Mouse (Mus musculus): Measurements from ENCODE around the gene Nfrkb. TPM values are rescaled to one million over a fixed set of nuclear protein-coding genes. Genes with fewer than 3 reads are reported as not detected.

Gene Nfrkb
- polyA plus RNA-seq (2016; fragmentation: Nextera tagmentation; extraction: Ambion mirVana): 19.6 and 25.4 TPM in 2 replicates

DNA sequence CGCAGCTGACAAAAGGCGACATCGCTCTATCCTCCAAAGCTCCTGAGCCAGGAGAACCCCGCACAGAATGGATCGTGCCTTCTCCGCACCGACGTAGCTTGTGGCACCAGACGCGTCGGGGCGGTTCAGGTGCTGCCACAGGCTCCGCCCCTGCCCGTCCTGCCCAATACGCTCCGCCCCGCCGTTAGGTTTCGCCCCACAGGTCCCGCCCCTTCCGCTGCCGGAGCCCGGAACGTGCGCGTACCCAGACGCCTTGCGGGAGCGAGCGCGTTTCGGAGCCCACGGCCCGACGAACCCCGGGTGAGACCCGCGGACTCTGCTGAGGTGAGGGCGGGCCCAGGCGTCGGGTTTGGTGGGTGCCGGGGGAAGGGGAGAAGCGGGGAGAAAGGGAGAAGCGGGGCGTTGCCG is at the start of gene Nfrkb:
Nfrkb (plus strand) TSS at position 246 of the 408 bp plus-strand sequence.
- Histone ChIP-seq H3K27ac (peak within 1 kb of the TSS; percentile 96), H3K27me3 (ENCODE audit: insufficient read depth, poor library complexity, severe bottlenecking) (no peaks in the 10 kb centered on the region), H3K4me1 (replicated peaks) (peaks cover 28% of the 10 kb centered on the region), H3K4me3 (peak within 1 kb of the TSS; percentile 97), H3K36me3 (peaks cover 24% of the 10 kb centered on the region), H3K9me3 (no peaks in the 10 kb centered on the region)
- under 1% methylated on average over 46 of the region's 46 CpGs for WGBS
- DNase-seq (ENCODE audit: low spot score): peak; percentile 94

DNA sequence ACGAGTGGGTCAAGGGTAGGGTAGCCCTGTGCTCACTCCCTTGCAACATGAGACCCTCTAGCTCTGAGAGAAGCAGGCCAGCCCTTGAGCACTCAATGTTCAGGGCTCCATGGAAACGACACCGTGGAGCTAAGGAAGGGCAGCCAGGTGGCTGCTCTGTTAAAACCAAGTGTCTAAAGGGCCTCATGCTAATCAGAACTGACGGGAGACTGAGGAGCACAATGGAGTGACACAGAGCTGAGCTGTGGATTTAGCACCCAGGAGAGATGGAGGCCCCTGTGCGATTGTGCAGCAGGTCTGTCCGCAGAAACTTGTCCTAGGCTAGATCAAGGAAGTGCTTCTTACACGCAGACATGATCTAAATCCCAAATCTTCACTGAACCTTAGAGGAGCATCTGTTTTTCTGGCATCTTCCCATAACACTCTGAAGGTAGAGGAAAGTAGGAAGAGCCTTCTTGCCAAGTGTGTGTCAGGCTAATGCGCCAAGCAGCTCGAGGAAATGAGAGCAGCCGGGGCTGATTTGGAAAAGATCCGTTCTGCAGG is 41.6 kb upstream of the Nfrkb start:
- H3K27me3 ChIP-seq (ENCODE audit: insufficient read depth, poor library complexity, severe bottlenecking): no peaks in the 10 kb centered on the region
- no peaks in the 10 kb centered on the region for H3K9me3 ChIP-seq
- H3K27ac ChIP-seq: peak overlapping the region; percentile 35
- peaks cover 24% of the 10 kb centered on the region for H3K36me3 ChIP-seq
- H3K4me3 ChIP-seq: no peak overlapping the region
- DNase-seq (ENCODE audit: low spot score): no peak
- WGBS: 75% methylated on average over 11 of the region's 11 CpGs
- H3K4me1 ChIP-seq (replicated peaks): peaks cover 5% of the 10 kb centered on the region

DNA sequence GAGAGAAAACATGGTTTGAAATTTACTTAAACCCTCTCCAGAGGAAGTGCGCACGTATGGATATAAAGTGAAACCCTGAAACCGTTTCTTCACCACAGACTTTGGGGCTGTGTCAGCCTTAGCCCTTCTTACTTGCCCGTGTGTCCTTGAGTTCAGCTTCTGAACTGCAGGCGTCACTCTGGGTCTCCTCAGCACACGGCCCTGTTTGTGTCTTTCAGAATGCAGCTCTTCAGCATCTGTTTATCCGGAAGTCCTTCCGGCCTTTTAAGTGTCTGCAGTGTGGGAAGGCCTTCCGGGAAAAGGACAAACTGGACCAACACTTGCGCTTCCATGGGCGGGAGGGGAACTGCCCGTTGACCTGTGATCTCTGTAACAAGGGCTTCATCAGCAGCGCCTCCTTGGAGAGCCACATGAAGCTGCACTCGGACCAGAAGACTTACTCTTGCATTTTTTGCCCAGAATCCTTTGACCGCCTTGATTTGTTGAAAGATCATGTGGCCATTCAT is 39.4 kb upstream of the Nfrkb start:
- Histone ChIP-seq H3K4me1 (replicated peaks) (peaks cover 5% of the 10 kb centered on the region), H3K9me3 (no peaks in the 10 kb centered on the region), H3K4me3 (no peak overlapping the region), H3K27me3 (ENCODE audit: insufficient read depth, poor library complexity, severe bottlenecking) (no peaks in the 10 kb centered on the region), H3K36me3 (peaks cover 26% of the 10 kb centered on the region), H3K27ac (no peak overlapping the region)
- 84% methylated on average over 15 of the region's 15 CpGs for WGBS
- DNase-seq (ENCODE audit: low spot score): no peak

DNA sequence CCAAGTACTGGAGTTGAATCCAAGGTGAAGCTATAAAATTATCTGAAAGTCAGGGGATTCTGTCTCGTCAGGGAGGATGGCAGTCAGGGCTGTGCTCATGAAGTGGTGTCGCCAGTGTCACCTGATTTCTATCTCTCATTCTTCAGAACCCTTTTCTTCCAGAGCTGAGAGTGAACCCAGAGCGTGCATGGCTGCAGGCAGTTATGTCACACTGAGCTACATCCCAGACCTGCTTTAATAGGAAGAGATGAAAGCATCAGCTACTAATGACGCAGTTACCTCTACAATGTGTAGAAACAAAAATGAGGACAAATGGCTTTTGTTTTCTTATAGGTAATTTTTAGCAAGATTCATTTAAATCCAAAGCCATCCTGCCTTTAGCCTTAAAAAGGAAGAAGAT is 37.5 kb upstream of the Nfrkb start:
- 86% methylated on average over 4 of the region's 4 CpGs for WGBS
- peak overlapping the region; percentile 46; the same call in 1 of the 2 replicates for H3K27ac ChIP-seq
- H3K9me3 ChIP-seq: no peaks in the 10 kb centered on the region
- no peaks in the 10 kb centered on the region for H3K27me3 ChIP-seq (ENCODE audit: insufficient read depth, poor library complexity, severe bottlenecking)
- no peak overlapping the region for H3K4me3 ChIP-seq
- H3K36me3 ChIP-seq: peaks cover 34% of the 10 kb centered on the region
- DNase-seq (ENCODE audit: low spot score): no peak
- H3K4me1 ChIP-seq (replicated peaks): peaks cover 5% of the 10 kb centered on the region

DNA sequence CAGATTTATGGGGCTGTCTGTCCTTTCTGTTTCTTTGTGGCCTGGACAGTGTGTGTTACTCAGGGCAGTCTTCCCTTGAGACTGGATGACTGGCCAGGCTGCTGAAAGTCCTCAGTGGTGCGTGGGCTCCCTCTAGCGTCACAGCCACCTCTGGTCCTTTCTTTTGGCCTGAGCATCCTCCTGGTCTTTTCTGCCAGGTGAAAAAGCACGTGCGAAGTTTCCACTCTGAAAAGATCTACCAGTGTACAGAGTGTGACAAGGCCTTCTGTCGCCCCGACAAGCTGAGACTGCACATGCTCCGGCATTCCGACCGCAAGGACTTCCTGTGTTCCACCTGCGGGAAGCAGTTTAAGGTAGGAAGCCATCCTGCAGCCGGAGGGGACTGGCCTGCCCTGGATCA is 37.1 kb upstream of the Nfrkb start:
- Histone ChIP-seq H3K4me3 (no peak overlapping the region), H3K36me3 (peaks cover 38% of the 10 kb centered on the region), H3K4me1 (replicated peaks) (peaks cover 5% of the 10 kb centered on the region), H3K27ac (0 out of 2 replicates have a peak overlapping the region, but pooled peaks have one; percentile 46), H3K9me3 (no peaks in the 10 kb centered on the region), H3K27me3 (ENCODE audit: insufficient read depth, poor library complexity, severe bottlenecking) (no peaks in the 10 kb centered on the region)
- whole genome bisulfite sequencing: 69% methylated on average over 11 of the region's 11 CpGs
- DNase-seq (ENCODE audit: low spot score): peak; percentile 68

DNA sequence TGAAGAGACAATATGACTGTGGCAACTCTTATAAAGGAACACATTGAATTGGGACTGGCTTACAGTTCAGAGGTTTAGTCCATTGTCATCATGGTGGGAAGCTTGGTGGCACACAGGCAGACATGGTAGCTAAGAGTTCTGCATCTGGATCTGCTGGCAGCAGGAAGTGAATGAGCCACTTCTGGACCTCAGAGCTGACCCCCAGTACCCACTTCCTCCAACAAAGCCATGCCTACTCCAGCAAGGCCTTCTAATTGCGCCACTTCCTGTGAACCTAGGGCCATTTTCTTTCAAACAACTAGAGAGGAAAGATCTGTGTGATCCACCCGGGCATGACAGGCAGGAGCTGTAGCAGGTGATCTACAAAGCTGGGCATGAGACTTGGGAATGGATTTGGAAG is 33.3 kb upstream of the Nfrkb start:
- no peak overlapping the region for H3K27ac ChIP-seq
- no peak overlapping the region for H3K4me3 ChIP-seq
- H3K27me3 ChIP-seq (ENCODE audit: insufficient read depth, poor library complexity, severe bottlenecking): no peaks in the 10 kb centered on the region
- WGBS: 86% methylated on average over 2 of the region's 2 CpGs
- H3K36me3 ChIP-seq: peaks cover 68% of the 10 kb centered on the region
- no peaks in the 10 kb centered on the region for H3K4me1 ChIP-seq (replicated peaks)
- H3K9me3 ChIP-seq: no peaks in the 10 kb centered on the region
- no peak for DNase-seq (ENCODE audit: low spot score)

DNA sequence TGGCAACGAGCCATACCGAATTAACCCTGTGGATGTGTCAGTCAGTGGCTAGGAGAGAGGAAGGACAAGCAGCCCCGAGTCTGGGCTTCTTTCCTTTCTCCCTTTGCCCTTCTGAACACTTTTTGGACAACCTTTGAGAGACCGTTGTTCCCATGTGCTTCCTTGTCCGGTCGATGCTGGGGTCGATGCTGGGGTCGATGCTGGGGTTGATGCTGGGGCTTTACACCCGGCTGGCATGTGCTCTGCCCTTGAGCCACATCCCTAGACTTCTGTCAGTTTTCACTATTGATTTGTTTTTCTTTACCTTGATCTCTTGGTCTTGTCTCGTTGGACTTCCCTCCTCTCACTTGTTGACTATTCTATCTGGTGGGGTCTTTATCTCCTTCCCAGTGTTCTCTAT is 32.5 kb upstream of the Nfrkb start:
- Histone ChIP-seq H3K9me3 (no peaks in the 10 kb centered on the region), H3K4me1 (replicated peaks) (no peaks in the 10 kb centered on the region), H3K4me3 (no peak overlapping the region), H3K27me3 (ENCODE audit: insufficient read depth, poor library complexity, severe bottlenecking) (no peaks in the 10 kb centered on the region), H3K36me3 (peaks cover 73% of the 10 kb centered on the region), H3K27ac (no peak overlapping the region)
- WGBS: 89% methylated on average over 10 of the region's 10 CpGs
- DNase-seq (ENCODE audit: low spot score): no peak

DNA sequence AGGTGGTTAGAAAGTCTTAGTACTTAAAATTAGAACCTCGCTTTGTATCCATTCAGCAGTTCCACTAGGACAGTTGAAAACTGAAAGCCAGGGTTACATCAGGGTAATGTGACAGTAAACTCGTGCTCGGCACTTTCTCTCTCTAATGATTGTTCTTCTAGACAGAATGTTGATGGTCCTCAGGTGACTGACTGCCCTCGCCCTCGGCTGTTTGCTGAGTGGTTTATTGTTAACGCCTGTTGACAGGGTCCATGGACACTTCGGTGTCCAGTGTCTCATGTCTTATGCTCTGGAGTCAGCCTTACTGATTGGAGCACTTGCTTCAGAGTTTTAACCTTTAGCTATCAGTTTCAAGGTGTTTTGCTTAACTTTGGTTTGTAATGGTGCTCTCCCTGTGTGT is 31.9 kb upstream of the Nfrkb start:
- H3K27ac ChIP-seq: no peak overlapping the region
- WGBS: 85% methylated on average over 7 of the region's 7 CpGs
- no peaks in the 10 kb centered on the region for H3K4me1 ChIP-seq (replicated peaks)
- DNase-seq (ENCODE audit: low spot score): no peak
- H3K27me3 ChIP-seq (ENCODE audit: insufficient read depth, poor library complexity, severe bottlenecking): no peaks in the 10 kb centered on the region
- no peaks in the 10 kb centered on the region for H3K9me3 ChIP-seq
- H3K36me3 ChIP-seq: peaks cover 77% of the 10 kb centered on the region
- no peak overlapping the region for H3K4me3 ChIP-seq

DNA sequence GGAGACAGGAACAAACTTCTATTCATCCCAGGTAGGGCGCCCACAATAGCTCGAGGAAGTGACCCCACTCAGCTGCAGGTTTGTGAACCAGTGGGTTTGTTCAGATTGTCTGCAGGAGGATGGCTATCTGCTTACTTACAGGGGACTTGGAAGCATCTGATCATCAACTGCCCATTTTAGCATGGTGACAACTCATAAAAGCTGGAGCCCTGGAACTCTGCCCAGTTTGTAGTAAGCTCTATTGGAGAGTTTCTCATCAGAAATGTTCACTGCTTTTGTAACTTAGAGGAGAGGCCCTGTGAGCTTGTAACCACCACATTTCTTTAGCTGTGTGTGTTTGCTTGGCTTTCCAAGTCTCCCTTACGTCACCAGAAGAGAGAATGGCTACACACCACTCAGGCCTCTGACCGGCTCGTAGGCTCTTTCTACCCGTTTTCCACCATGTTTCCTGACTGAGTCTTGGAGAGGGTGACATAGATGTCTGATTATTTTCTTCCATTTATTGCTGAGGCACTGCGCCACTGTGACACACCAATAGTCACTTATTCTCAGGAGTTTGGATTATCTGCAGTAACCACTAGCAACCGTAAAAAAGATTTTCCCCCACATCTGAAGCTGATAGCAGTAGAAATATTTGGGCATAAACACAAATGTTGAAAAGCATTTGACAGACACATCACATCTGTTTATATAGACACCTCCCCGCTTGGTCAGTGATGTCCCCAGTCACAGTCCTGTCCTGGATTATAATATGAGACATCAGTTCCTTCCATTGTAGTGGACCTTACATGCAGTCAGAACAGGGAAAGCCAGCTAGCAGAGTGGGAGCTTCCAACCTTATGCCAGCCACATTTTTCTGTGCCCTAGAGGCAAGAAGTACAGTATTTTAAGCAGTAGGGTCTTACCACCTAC is 22.0 kb upstream of the Nfrkb start:
- 92% methylated on average over 9 of the region's 9 CpGs for WGBS
- no peaks in the 10 kb centered on the region for H3K27me3 ChIP-seq (ENCODE audit: insufficient read depth, poor library complexity, severe bottlenecking)
- H3K4me3 ChIP-seq: no peak overlapping the region
- DNase-seq (ENCODE audit: low spot score): no peak
- no peaks in the 10 kb centered on the region for H3K9me3 ChIP-seq
- peaks cover 76% of the 10 kb centered on the region for H3K36me3 ChIP-seq
- no peak overlapping the region for H3K27ac ChIP-seq
- no peaks in the 10 kb centered on the region for H3K4me1 ChIP-seq (replicated peaks)

DNA sequence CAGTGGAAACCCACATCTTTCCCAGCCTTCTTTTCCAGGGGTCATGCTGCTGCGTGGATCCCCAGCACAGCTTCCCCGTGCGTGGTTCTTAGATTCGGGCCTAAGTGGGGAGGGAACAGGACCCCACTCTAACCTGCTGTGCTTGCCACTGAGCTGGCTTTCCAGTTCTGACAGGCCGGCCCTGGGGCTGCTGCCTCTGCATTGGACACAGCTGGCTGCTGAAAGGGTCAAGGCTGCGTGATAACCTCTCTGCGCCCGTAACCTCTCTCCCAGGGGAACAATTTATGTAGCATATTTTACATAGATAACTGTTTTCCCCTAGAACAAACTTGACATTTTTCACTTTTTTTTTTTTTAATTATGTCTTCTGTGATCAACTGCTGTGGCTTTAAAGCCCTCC is 20.9 kb upstream of the Nfrkb start:
- no peaks in the 10 kb centered on the region for H3K4me1 ChIP-seq (replicated peaks)
- peaks cover 68% of the 10 kb centered on the region for H3K36me3 ChIP-seq
- no peak for DNase-seq (ENCODE audit: low spot score)
- no peaks in the 10 kb centered on the region for H3K9me3 ChIP-seq
- no peaks in the 10 kb centered on the region for H3K27me3 ChIP-seq (ENCODE audit: insufficient read depth, poor library complexity, severe bottlenecking)
- H3K27ac ChIP-seq: no peak overlapping the region
- H3K4me3 ChIP-seq: no peak overlapping the region
- WGBS: 90% methylated on average over 8 of the region's 8 CpGs

DNA sequence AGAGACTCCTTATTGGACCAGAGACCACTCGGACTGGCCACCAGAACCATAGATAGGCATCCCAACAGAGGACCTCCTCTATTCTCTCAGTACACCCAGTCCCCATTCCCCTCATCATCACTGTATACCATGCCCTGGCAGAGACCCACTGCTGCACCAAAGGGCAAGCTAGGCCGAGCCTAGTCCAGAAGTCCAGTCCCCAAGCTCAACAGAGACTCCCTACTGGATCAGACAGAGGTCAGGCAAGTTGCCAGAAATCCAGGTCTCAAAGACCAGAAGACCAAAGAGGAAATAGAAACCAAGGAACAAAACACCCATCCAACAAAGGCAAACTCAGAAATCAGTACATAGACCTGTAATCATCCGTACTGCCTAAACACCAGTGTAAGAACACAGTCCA is 14.3 kb upstream of the Nfrkb start:
- DNase-seq (ENCODE audit: low spot score): no peak
- H3K27me3 ChIP-seq (ENCODE audit: insufficient read depth, poor library complexity, severe bottlenecking): no peaks in the 10 kb centered on the region
- peaks cover 16% of the 10 kb centered on the region; the same call in 1 of the 2 replicates for H3K9me3 ChIP-seq
- H3K4me1 ChIP-seq (replicated peaks): no peaks in the 10 kb centered on the region
- H3K27ac ChIP-seq: no peak overlapping the region
- 93% methylated on average over 3 of the region's 3 CpGs for WGBS
- H3K4me3 ChIP-seq: no peak overlapping the region
- peaks cover 63% of the 10 kb centered on the region for H3K36me3 ChIP-seq

DNA sequence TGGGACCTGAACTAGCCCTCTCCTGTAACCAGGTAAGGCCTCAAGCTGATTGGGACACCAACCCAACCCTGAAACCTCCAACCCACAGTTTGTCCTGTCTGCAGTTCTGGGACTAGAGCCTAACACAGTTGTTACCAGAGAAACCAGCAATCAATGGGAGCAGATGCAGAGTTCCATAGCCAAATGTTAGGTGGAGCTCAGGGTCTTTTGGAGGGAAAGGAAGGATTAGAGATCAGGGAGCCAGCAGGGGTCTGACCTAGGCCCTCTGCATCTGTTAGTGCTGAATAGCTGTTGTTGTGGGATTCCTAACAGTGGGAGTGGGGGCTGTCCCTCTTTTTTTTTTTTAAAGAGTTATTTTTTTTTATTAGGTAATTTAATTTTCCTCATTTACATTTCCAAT is 9.3 kb upstream of the Nfrkb start:
- Histone ChIP-seq H3K4me1 (replicated peaks) (no peaks in the 10 kb centered on the region), H3K9me3 (peaks cover 16% of the 10 kb centered on the region; the same call in 1 of the 2 replicates), H3K27me3 (ENCODE audit: insufficient read depth, poor library complexity, severe bottlenecking) (no peaks in the 10 kb centered on the region), H3K36me3 (peaks cover 44% of the 10 kb centered on the region), H3K27ac (no peak overlapping the region), H3K4me3 (no peak overlapping the region)
- DNase-seq (ENCODE audit: low spot score): no peak

DNA sequence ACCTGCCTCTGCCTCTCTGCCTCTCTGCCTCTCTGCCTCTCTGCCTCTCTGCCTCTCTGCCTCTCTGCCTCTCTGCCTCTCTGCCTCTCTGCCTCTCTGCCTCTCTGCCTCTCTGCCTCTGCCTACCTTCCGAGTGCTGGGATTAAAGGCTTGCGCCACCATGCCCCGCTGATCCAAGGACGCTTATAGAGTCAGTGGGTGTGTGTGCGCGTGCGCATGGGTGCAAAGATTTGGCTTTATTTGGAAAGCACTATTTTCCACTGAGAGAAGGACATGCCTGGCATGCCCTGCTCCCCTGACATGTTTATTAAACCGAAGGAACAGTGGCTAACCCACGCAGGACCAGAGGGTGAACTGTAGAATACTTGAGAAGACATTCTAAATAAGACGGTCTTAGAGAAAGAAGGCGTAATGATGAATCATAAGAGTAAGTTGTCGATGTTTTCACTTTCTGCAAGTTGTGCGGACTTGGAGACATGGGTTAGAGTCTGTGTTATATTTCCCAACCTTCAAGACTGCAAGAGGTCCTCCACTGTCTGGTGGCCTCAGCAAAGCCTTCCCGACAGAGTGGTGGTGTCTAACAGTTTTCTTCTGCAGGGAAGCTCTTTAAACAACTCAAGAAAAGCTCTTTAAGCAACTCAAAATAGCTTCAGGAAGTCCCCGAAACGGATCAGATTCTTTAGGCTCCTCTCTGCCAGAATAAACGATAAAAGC is 1.0 kb upstream of the Nfrkb start:
- H3K4me3 ChIP-seq: peak overlapping the region; percentile 97
- 85% methylated on average over 17 of the region's 17 CpGs for WGBS

More for the DNA sequence above, 1.0 kb upstream of the Nfrkb start:
- Histone ChIP-seq H3K9me3 (no peaks in the 10 kb centered on the region), H3K27ac (no peak overlapping the region), H3K4me1 (replicated peaks) (peaks cover 28% of the 10 kb centered on the region), H3K27me3 (ENCODE audit: insufficient read depth, poor library complexity, severe bottlenecking) (no peaks in the 10 kb centered on the region), H3K36me3 (peaks cover 17% of the 10 kb centered on the region)
- DNase-seq (ENCODE audit: low spot score): no peak
